Mouse (Mus musculus): ENCODE data around the gene Rtl5.

Gene Rtl5

DNA sequence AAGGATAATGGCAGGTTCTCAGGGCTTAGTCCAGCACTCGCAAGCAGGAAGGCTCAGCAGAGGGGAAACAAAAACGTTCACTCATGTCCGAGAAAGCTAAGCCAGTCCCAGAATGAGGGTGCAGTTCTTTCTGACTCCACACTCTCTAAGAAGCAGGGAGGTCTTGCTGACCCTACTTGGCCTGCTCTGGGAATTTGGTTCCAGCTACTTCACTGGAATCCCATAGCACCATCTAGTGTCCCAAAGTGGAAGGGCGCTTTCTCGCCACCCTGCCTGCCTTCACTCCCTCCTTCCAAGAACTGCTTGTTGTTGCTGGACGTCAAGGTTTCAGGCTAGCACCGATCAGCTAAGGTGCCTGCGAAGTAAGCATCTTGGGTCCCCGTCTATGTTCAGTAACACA is 5.0 kb downstream of the Rtl5 start:
- peak; percentile 65 to 81 for DNase-seq (ENCODE audit: low spot score in 2 of 2)

GRCm38 (mm10) chrX:102065213-102065775 is 5.8 kb downstream of the Rtl5 start:
- DNase-seq (ENCODE audit: low spot score in 2 of 2), result peak in 1 of 2 experiments; percentile 15

- peak in 1 of 2 experiments; percentile 14 for DNase-seq (ENCODE audit: low spot score in 2 of 2)
Observed at GRCm38 (mm10) chrX:102064062-102064461, 7.0 kb downstream of the Rtl5 start.

DNA sequence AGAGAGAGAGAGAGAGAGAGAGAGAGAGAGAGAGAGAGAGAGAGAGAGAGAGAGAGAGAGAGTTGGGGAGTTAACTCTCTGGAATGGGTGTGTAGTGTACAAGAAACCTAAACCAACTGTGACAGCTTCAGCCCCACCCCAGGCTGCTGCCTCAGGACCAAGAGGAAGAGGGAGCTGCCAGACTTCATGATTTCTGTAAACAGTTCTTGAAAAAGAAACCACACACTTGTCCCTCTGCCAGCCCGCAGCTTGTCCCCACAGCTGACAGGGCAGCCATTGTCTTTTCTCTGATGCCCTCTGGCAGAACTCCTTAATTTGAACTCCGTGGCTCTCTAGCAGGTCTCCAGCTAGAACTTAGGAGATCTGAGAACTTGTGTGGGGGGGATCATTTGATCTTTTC is 10.2 kb downstream of the Rtl5 start:
- DNase-seq (ENCODE audit: low spot score in 2 of 2), result peak; percentile 47 to 62

GRCm38 (mm10) chrX:102060243-102060642 is 10.9 kb downstream of the Rtl5 start:
- no peak for DNase-seq (ENCODE audit: low spot score in 2 of 2)

DNA sequence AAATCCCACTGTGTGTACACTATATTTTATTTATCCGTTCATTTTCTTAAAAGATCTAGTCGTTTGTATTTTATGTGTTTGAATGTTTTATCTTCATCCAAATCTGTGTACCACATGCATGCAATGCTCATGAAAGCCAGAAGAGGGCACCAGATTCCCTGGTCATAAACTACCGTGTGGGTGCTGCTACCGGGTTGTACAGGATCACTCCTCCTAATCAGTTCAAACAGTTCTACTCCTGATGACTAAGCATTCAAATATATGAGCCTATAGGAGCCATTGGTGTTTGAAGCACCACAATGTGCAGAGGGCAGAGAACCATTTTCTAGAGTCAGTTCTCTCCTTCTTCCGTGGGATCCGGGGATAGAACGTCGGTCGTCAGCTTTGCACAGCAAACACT is 11.7 kb downstream of the Rtl5 start:
- no peak for DNase-seq (ENCODE audit: low spot score in 2 of 2)

- no peak for DNase-seq (ENCODE audit: low spot score in 2 of 2)
Observed at GRCm38 (mm10) chrX:102054009-102054408, 17.1 kb downstream of the Rtl5 start.

DNA sequence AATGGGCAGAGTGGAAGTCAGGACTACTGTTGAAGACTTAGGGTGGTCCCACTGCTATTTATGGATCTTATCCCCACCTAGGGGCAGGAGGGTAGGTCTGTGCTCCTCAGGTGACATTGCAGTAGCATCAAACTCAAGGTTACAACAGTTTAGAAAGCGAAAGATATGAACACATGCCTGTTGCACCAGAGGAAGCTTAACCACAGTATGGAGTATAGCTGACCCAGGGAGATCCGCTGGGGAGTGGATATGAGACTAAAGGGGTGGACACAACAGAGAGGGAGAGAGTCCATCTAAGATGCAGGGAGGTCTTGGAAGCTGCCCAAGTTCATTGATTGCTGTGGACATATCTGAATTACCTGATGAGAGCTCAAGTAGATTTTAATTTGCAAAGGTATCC is 17.7 kb downstream of the Rtl5 start:
- no peak for DNase-seq (ENCODE audit: low spot score in 2 of 2)

DNA sequence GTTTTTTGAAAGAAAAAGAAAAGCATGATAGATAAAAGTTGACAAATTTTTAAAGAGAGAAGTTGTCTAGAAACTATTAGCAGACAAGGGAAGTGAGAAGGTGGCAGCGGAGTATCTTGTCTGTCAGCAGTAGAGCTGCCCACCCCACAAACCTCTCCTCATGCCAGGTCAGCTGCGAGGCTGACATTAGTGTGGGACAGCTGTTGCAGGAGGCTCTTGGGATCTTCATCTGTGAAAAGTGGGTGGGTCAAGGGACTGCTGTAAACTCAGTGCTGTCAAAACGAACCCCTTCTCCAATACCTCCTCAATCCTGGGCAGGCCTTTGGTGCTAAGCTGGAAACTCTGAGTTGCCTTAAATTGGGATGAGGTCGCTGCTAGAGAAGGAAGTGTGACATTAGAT is 19.9 kb downstream of the Rtl5 start:
- DNase-seq (ENCODE audit: low spot score in 2 of 2), result no peak

- DNase-seq (ENCODE audit: low spot score in 2 of 2), result peak in 1 of 2 experiments; percentile 12
Observed at GRCm38 (mm10) chrX:102050552-102050951, 20.6 kb downstream of the Rtl5 start.

- DNase-seq (ENCODE audit: low spot score in 2 of 2), result no peak
Observed at GRCm38 (mm10) chrX:102042386-102042785, 28.7 kb downstream of the Rtl5 start.

- DNase-seq (ENCODE audit: low spot score in 2 of 2), result no peak
Observed at GRCm38 (mm10) chrX:102041562-102041961, 29.5 kb downstream of the Rtl5 start.

DNA sequence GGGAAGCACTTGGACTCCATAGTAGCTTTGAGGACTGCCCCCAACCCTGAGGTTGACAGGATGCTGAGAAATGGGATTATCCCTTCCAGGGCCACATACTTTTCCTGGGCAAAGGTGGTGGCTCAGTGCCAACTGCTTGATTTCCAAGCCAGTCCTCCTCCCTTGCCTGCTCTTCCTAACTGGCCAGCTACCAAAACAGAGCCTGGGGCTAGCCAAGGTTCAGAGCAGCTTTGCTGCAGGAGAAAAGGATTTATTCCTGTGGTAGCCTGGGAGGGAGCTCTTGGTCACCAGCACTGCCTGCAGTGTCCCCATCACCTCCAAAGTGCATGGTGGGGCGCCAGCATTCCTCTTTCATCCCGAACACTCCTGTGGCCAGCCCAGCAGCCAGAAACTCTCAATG is 33.6 kb downstream of the Rtl5 start:
- no peak for DNase-seq (ENCODE audit: low spot score in 2 of 2)

DNA sequence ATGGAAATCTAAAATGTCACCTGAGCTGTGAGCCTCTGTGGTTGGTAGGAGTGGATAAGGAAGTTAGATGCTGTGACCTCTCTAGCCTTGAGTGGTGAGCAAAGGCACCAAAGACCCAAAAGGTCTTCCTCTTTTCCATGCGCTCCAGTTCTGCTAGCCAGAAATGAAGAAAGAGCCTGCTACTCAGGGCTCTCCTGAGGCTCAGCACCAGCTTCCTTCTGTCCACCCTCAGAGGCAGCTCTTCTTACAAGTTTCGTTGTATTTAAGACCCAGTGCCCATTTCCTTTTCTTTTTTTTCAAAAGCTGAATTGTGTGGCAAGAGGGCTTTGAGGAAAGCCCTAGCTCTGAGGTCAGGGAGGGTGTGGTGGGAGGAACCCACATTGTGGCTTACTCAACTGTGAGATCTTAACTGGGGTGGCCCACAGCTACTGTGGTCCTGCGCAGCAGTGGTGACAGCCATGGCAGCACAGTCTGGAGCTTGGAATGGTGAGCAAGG is 34.2 kb downstream of the Rtl5 start:
- no peak for DNase-seq (ENCODE audit: low spot score in 2 of 2)

GRCm38 (mm10) chrX:102035671-102036070 is 35.4 kb downstream of the Rtl5 start:
- no peak for DNase-seq (ENCODE audit: low spot score in 2 of 2)

DNA sequence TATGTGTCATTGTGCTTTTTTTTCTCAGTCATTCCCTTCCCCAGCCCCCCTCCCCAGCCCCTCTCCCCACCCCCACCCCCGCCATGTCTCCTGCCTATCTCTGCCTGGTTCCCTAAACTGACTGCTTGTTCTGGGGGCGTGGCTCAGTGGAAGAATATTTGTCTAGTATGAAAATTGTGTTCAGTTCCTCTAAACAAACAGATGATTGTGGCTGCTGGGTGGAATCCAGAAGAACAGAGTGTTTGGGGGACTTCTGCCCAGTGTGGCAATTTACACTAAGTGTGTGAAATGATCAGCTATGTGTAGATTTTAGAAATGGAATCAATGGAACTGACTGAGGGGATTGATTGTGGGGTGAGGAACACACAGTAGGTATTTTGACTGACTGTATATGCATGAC is 37.5 kb downstream of the Rtl5 start:
- DNase-seq (ENCODE audit: low spot score in 2 of 2), result no peak

DNA sequence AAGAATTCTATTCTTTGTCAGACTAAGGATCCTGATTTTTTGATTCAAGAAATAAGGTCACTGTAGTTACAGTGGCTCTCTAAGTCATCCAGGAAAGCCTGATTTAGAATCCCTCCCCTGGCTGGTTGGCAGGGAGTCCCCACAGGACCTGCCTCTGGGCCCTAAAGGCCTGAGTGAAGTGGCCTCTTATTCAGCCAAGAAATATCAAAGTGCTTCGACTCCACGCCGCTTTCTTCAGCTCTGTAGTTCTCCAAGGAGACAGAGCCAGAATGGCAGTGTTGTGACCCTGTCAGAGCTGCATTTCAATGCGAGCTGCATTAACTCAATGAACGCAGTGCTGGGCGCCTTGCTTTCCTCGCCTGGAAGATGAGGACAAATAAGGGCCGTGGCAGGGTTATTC is 38.7 kb downstream of the Rtl5 start:
- no peak for DNase-seq (ENCODE audit: low spot score in 2 of 2)

DNA sequence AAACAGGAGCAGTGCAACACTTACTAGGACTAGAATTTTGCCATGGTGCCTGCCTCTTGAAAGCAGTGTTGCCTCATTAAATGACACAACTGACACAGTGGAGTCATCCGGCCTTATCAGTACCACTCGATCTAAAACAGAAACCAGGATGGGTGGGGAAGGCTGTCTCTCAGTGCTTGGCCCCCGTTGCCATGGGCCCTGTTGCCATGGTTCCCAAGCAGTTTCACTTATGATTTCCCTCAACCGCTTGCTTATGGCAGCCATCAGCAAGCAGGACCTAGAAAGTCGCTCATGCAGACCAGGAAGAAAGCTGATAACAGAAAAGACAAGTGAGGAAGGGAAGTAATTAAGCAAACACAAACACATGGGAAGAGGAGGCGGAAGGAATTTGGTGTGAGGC is 39.3 kb downstream of the Rtl5 start:
- peak; percentile 51 to 70 for DNase-seq (ENCODE audit: low spot score in 2 of 2)

- no peak for DNase-seq (ENCODE audit: low spot score in 2 of 2)
Observed at GRCm38 (mm10) chrX:102024976-102025375, 46.1 kb downstream of the Rtl5 start.

- DNase-seq (ENCODE audit: low spot score in 2 of 2), result no peak
Observed at GRCm38 (mm10) chrX:102019471-102020240, 51.4 kb downstream of the Rtl5 start.

- DNase-seq (ENCODE audit: low spot score in 2 of 2), result peak in 1 of 2 experiments; percentile 36
Observed at GRCm38 (mm10) chrX:102018890-102019289, 52.2 kb downstream of the Rtl5 start.

DNA sequence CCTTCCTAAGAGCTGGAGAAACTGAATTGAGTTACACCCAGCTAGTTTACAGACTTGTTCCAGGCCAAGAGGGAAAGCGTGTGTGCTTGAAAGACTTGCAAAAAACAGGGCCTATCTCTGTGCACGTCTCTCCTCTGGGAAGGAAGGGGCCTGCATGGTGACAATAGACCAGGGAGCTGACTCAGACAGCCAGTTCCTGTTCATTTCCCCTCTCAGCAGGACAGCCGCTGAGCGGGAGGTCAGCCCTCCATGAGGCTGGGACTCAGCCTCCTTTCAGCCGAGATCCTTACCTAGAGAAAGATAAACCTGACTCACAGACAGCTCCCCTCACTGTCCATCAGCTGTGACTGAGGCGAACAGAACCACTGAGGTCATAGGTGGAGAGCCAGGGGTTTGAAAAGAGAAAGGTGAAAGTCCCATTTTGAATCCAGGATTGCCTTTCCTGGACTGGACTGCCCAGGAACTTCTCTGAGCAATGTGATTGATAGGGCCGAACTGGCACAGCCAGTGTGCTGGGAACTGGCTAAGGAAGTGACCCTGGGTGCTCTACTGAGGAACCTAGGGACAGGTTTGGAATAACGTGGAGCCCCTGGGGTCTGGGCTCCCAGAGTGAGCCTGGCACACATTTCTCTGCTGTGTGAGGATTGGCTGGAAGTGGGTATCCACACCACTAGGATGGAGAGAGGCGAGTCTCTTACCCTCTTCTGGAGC is 53.7 kb downstream of the Rtl5 start:
- DNase-seq (ENCODE audit: low spot score in 2 of 2), result no peak

Measured in right cerebral cortex, postnatal 10 days (tissue).